ENCODE assay signal across 23 mouse cellular contexts in genomic region chr6:141567366-141567765, GRCm38 (mm10). TPM values are rescaled to one million over a fixed set of nuclear protein-coding genes. Genes with fewer than 3 reads are reported as not detected.
"Had no signal": no experiment of that assay in that cellular context is flagged by ENCODE, and none has a peak within 500 bp of the region (broad histone marks: within the 10 kb centered on the region; RNA-seq: fewer than 3 reads in every experiment).

No protein-coding gene starts in this region.

- H3K4me3 ChIP-seq: kidney, embryonic 15.5 days; left cerebral cortex, adult 2 months; liver, embryonic 13.5 days; midbrain, embryonic 12.5 days; midbrain, embryonic 15.5 days; myocyte; neural tube, embryonic 13.5 days had no signal

- H3K36me3 ChIP-seq: kidney, embryonic 15.5 days; liver, embryonic 13.5 days; midbrain, embryonic 12.5 days; midbrain, embryonic 15.5 days; neural tube, embryonic 13.5 days had no signal

- H3K9ac ChIP-seq: kidney, embryonic 15.5 days; liver, embryonic 13.5 days; midbrain, embryonic 12.5 days; midbrain, embryonic 15.5 days; neural tube, embryonic 13.5 days had no signal

- H3K4me2 ChIP-seq: kidney, embryonic 15.5 days; liver, embryonic 13.5 days; midbrain, embryonic 12.5 days; midbrain, embryonic 15.5 days; neural tube, embryonic 13.5 days had no signal

- H3K27me3 ChIP-seq: kidney, embryonic 15.5 days; liver, embryonic 13.5 days; midbrain, embryonic 12.5 days; midbrain, embryonic 15.5 days; neural tube, embryonic 13.5 days had no signal

- H3K27ac ChIP-seq: kidney, embryonic 15.5 days; left cerebral cortex, adult 2 months; liver, embryonic 13.5 days; midbrain, embryonic 12.5 days; midbrain, embryonic 15.5 days; neural tube, embryonic 13.5 days had no signal

- DNase-seq: kidney, adult 11 months; kidney, adult 8-10 months; kidney, postnatal 10 days; kidney, postnatal 36 days; layer of hippocampus, postnatal 36 days; liver, embryonic 13.5 days; lung, adult 2 months; lung, postnatal 14 days; lung, postnatal 4 days; retina, postnatal 1 day; right cerebral cortex, postnatal 25 days; thymus, adult 2 months; thymus, postnatal 14 days had no signal

- H3K9me3 ChIP-seq: kidney, embryonic 15.5 days; liver, embryonic 13.5 days; midbrain, embryonic 12.5 days; midbrain, embryonic 15.5 days; neural tube, embryonic 13.5 days had no signal

- H3K4me1 ChIP-seq: kidney, embryonic 15.5 days; liver, embryonic 13.5 days had no signal

RNA-seq across cellular contexts. Expression of gene Slco1c1, which starts 43.2 kb away (rescaled TPM):
- polyA plus RNA-seq: liver, adult 2 months; liver, embryonic 13.5 days; liver, embryonic 16.5 days; myocyte; spleen, adult 2 months; stomach, embryonic 16.5 days had no signal
